Mouse (Mus musculus) liver, embryonic 14.5 days (tissue): Measurements from ENCODE around the gene Tnfrsf1a.

Experiments used
- CTCF ChIP-seq: IDR thresholded peaks from 2 replicates; pipeline ENCODE4 v1.5.1; 2016; ENCODE audit warnings: antibody characterized with exemption, low read depth, control low read depth
- EP300 ChIP-seq: IDR thresholded peaks from 2 replicates; pipeline ENCODE4 v1.6.1; 2016; ENCODE audit warnings: antibody characterized with exemption, low read depth

DNA sequence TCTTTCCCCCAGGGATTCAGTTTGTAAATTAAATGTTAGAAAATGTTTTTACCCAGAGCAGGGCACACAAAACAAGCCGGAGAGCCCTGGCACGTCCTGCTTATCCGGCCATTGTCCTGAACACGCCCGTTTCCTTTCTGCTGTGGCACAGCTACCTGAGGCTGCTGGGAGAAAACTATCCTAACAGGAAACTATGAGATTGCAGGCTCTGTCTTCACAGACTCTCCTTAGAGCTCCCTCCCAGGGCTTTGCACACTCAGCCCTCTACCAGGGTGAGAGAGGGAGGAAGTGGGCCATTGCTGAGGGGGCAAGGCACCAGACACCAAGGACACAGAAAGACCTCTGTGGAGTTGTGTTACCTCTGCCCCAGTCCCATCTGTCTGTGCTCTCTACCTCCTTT lies 8.9 kb upstream of the Tnfrsf1a start:
- no peak for TF ChIP-seq EP300
- no peak for TF ChIP-seq CTCF
